Mouse (Mus musculus): ENCODE measurements around the gene Kif1bp. TPM values are rescaled to one million over a fixed set of nuclear protein-coding genes. Genes with fewer than 3 reads are reported as not detected.
"Not testable (repeated sequence)": the region's sequence is repeated elsewhere in the genome, so short reads cannot be mapped to it uniquely, and the experiment has no call there.

Kif1bp gene
- total RNA-seq (2022), result 10 to 100 TPM; 43.5 to 46.8 (median 44.8) TPM

DNA sequence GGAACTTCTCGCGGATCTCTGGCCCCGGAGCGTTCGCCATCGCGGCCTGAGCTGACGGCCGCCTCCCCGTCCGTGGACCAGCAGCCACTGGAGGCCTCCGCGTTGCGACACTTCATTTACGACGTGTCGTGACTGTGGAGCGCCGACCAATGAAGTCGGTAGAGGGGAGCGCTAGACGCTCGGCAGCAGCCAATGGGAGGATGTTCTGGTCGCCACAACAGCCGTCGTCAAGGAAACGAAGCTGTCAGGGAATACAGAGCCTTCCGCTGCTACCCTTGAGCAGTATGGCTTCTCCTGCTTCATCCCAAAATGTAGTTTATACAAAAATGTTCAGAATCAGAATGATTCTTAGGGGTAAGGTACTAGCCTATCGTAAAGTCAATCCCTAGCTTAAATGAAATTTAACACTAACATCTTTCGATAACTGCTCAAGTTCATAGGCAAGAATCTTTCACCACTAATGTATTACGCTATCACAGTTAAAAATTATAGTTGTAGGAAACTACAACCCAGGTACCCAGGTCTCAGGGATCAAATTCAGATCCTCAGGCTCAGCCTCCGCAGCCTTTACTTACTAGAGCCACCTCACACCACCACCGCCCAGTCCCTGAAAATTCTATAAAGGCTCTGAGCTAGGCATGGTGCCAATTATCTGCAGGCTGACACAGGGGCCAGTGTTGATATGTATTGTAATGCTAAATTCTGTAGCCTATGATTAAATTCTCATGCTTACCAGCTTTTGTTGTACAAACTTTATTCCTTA, at the start of gene Kif1bp:
Gene Kif1bp (minus strand): TSS at position 120 of the 763 bp plus-strand sequence.
- peak; percentile 98 for DNase-seq (ENCODE audit: low spot score)

DNA sequence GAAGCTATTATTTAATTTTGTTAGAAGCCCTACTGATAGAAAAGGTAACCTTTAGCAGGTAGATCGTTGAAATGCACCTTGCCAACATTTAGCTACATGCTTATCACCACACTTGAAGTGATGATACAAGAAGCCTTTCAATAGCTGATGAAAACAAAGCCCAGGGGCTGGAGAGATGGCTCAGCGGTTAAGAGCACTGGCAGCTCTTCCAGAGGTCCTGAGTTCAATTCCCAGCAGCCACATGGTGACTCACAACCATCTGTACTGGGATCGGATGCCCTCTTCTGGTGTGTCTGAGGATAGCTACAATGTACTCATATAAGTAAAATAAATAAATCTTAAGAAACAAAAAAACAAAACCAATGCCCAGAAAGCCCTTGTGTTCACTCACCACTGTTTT, 25.9 kb upstream of the Kif1bp start:
- no peak for DNase-seq (ENCODE audit: low spot score)

DNA sequence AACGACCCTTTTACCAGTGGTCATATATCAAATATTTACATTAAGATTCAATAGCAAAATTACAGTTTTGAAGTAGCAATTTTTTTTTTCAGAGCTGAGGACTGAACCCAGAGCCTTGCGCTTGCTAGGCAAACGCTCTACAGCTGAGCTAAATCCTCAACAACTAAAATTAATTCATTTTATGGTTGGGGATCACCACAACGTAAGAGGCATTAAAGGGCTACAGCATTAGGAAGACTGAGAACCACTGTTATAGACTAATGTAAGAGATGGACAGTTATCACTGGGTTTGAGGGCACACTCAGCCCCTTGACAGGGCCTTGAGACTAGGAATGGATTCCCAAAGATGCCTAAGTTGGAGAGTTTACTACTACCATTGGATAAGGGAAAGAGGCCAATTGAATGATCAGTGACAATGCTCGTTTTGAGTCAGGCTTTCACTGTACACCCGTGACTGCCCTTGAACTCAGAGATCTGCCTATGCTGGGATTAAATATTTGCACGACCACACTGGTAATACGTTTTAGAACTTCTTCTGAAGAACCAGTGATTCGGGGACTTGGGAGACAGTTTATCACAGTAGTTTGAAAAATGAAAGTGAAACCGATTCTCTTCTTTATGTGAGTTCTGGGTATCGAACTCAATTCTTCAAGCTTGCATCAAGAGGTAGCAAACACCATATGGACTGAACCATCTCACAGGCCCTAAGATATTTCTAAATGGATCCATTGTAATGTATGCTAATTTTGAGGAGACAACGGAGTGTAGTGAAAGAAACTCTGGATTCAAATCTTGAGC, 25.2 kb upstream of the Kif1bp start:
- DNase-seq (ENCODE audit: low spot score), result no peak

DNA sequence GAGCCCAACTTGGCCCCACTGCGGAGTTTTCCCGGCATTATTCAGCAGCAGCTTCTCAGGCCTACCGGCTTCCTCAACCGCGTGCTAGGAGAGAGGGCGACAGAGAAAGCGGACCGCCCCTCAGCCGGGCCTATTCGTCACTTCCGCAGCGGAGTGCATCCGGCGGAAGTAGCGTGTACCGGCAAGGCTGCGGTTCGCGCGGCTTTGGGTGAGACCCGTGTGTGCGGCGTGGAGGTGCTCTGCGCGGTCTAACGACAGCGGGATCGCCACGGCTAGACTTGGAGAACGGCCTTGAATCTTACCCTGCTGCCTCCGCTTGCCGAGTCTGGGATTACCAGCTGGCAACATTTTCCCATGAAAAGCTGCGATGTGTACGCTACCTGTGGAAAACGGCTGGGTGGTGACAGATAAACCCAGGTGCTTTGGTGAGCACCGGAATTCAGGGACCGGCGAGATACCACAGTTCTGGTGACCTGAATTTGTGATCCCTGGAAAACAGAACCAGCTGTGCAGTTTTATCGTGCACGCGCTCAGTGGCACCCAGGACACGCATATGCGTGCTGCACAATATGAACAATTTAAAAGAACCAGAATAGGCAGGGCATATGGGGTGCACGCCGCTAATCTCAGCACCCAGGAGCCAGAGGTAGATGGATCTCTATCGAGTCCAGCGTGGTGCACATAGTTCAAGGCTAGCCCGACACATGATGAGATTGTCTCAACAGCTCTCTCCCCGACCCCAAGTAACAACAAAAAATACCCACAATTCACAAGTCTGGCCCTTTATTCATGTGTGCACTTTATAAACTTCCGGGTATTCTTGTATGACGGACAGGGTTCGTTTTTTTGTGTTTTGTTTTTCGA, 24.2 kb upstream of the Kif1bp start, which contains the start of gene Ddx21:
Gene Ddx21 (minus strand): TSS at position 105 of the 864 bp plus-strand sequence.
- DNase-seq (ENCODE audit: low spot score), result peak; percentile 88

DNA sequence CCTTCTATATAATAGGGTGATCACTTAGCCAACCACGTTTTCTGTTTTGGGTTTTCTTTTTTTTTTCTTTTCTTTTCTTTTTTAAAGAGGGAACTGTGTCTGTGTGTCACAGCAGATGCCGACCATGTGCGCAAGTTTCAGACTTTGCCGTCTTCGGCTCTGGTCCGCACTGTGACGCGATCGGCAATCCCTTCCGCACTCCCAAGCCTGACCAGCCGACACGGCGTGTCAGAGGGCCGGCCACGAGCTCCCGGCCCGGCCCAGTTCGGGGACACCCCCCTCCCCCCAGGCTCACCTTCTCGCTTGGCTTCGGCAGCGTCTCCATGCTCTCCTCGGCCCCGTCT, 23.5 kb upstream of the Kif1bp start:
- DNase-seq (ENCODE audit: low spot score), result no peak

DNA sequence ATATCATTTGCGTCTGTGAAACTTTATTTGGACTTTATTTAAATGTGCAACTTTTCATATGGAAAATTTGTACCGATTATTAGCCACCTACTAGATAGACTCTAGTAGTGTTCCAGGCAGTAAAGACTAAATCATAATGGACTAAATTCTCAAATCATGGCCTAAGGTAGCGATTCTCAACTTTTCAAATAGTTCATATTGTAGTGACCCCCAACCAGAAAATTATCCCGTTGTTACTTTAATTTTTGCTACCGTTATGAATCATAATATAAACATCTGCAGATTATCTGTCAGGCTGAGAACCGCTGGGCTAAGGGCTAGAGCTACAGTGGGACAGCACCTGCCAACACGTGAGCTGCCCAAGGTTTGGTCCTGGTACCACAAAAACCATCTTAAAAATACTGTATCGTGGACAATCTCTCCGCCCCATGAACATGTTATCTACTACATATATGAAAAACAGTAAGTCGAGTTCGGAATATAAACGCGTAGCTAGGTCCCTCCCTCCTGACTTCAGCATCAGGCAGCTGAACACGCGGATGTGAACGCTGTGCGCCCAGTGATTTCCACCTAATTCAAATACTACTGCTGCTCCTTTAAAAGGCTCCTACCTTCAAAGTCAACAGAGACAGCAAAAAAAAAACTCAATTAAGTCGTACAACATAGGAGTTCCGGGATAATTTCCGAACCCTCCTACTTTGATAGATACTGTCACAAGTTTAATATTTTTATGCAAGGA, 23.0 kb upstream of the Kif1bp start:
- DNase-seq (ENCODE audit: low spot score), result no peak

DNA sequence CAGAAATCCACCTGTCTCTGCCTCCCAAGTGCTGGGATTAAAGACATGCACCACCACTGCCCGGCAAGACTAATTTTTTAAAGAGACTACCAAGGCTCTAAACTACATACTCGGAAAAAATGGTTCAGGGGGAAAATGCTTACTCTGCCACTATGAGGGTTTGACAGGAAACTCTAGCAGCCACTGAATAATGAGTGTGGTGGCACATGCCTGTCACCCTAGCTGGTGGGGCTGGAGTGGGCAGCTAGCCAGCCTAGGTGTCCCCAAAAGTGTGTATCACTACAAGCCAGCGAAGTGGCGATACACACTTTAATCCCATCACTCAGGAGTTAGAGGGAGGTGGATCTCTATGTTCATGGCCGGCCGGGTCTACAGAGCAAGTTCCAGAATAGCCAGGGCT, 21.8 kb upstream of the Kif1bp start:
- no peak for DNase-seq (ENCODE audit: low spot score)

DNA sequence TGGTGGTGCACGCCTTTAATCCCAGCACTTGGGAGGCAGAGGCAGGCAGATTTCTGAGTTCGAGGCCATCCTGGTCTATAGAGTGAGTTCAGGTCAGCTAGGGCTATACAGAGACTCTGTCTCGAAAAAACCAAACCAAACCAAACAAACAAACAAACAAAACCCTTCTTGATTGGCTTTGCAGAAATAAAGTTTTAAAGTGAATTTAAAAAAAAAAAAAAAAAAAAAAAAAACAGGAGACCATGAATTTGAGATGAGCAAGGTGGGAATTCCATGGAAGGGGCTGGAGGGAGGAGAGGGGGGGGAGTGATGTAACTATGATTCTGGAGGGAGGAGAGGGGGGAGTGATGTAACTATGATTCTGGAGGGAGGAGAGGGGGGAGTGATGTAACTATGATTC, 21.1 kb upstream of the Kif1bp start:
- not testable (repeated sequence) for DNase-seq (ENCODE audit: low spot score)

DNA sequence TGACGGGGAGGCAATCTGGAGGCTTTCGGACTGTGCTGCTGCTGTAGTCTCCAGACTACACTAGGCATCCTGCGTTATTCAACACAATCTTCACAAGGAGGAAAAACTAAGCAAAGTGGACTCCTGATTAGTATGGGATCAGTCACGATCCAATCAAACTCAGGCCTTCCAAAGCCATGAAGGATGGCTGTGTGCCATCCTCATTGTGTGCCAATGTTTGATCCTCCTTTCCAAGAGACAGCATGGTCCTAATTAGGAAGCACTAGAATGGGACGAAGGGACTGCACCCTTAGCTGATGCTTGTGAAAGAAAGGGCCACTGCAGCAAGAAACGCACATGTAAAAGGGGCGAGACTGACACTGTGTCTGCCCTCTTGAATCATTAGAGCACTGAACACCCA, 14.2 kb upstream of the Kif1bp start:
- no peak for DNase-seq (ENCODE audit: low spot score)

DNA sequence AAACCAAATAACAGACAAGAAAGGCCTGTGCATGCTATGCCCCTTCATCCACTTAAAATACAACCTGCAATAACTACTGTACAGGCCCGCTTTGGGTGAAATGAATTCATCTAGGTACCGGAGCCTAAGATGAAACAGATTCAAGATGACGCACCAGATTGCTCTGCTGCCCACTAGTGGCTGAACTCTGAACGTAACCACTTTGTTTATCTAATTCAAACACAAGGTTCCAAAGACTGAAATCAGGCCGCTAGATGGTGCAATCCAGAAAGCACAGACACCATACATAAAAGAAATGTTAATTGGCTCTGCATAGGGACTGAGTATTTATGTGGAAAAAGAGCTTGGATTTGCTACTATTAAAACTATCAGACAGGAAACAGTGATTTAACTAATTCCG, 11.9 kb upstream of the Kif1bp start:
- peak; percentile 92 for DNase-seq (ENCODE audit: low spot score)

DNA sequence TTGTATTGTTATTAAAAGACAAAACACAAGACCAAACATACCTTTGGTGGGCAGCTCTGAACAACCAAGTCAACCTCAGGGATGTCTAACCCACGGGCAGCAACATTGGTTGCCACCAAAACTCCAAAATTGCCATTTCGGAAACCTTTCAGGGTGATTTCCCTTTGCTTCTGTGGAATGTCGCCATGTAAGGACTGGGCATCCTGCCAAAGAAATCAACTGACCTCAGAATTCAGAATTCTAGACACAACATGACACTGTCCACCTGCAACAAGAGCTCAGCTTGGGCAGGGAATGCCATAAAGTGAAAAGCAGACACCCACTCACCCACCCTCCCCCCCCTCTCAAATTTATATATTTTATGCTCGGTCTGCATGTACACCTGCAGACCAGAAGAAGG, 10.4 kb upstream of the Kif1bp start:
- no peak for DNase-seq (ENCODE audit: low spot score)

DNA sequence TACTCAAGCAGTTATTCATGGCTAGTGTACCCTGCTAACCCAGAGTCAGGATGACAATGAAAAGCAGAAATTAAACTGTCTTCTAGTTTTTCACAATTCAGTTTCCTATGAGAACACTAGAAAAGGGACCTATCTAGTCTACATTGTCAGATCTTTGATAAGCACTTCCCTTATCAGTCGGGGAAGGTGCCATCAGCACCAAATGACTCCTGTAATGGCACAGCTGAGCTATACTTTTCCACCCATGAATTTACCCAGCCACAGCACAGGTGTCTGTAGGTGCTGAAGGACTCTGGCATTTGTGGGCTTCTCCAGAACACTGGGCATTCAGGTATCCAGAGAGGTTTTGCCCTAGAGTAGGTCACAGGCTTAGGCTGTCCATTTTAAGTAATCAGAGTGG, 5.0 kb upstream of the Kif1bp start:
- no peak for DNase-seq (ENCODE audit: low spot score)

DNA sequence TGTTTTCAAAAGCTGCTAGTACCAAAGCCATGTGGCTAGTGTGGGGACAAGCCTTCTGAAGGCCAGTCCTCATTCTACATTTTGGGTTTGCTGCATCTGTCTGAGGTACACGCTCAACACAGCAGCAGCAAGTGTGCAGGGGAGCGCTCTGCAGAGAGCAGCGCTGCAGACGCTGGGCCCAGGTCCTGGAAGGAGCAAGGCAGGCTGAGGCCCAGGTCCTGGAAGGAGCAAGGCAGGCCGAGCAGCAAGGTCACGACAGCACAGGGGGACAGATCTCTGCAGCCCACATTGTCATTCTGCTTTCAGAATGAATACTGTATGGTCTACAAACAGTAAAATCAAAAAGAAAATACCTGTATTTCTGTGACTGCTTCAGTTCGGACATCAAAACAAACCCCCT, 4.4 kb upstream of the Kif1bp start:
- DNase-seq (ENCODE audit: low spot score), result no peak

DNA sequence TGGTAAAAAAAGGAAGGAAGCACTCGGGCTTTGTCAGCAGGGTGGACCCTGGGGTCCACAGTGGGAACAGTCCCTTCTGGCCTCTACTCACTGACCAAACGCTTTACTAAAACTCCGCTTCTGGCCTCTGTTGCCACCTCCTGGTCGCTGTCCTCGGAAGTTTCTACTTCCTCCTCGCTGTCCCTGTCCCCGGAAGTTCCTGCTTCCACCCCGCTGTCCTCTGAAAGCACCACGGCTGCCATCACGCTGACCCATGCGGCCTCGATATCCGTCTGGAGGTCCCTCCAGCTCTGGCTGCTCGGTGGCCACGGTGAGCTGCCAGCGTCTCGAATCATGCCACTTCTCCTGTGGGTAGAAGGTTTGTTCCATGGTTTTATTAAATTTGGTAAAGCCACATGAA, 4.0 kb upstream of the Kif1bp start:
- peak; percentile 11 for DNase-seq (ENCODE audit: low spot score)

DNA sequence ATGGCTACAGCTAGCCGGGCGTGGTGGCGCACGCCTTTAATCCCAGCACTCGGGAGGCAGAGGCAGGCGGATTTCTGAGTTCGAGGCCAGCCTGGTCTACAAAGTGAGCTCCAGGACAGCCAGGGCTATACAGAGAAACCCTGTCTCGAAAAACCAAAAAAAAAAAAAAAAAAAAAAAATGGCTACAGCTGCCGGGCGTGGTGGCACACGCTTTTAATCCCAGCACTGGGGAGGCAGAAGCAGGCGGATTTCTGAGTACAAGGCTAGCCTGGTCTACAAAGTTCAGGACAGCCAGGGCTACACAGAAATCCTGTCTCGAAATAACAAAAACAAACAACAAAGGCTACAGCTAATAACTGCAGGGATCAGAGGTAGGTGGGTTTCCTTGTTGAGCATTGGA, 872 bp upstream of the Kif1bp start:
- not testable (repeated sequence) for DNase-seq (ENCODE audit: low spot score)

DNA sequence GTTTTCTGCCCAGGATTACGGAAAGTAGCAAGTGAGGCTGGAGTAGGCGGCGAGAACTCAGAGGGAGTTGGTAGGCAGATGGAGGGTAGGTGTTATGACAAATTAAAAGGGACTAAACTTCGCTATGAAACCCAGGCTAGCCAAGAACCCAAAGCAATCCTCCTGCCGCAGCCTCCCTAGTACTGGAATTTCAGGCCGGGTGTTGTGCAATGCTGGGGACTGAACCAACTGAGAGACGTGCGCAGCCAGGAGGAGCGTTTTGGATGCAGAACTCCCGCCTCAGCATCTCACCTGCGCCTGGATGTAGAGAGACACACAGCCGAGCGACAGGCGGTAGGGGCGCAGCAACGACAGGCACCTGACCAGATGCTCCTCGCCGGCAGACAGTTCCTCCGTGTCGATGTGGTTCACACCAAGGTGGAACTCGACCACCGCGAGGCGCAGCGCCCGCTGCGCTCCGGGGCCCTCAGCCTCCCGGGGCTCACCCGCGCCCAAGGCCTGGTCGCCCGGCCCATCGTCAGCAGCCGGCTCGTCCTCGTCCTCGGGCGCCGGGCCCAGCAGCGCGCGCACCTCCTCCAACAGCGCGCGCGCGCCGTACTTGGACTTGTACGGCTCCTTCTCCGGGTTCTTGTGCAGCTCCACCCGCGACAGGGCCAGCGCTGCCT, 452 bp downstream of the Kif1bp start:
- no peak for DNase-seq (ENCODE audit: low spot score)

DNA sequence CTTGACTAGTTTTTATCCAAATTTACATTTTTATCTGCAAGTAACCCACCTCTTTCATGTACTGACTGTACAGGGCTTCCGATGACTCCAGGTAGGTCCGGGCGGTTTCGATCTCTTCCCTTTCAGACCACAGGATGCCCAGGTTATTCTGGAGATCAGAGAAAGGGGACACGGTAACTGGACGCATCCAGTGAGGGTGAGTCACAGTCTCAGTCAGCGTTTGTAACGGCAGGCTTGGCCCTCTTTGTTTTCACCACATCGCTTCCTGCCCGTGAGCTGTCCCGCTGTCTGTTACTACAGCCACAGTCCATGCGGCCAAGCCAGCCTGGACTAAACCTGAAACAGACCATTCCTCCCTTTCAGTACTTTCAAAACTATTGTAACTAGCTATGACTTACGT, 3.3 kb downstream of the Kif1bp start:
- DNase-seq (ENCODE audit: low spot score), result no peak

DNA sequence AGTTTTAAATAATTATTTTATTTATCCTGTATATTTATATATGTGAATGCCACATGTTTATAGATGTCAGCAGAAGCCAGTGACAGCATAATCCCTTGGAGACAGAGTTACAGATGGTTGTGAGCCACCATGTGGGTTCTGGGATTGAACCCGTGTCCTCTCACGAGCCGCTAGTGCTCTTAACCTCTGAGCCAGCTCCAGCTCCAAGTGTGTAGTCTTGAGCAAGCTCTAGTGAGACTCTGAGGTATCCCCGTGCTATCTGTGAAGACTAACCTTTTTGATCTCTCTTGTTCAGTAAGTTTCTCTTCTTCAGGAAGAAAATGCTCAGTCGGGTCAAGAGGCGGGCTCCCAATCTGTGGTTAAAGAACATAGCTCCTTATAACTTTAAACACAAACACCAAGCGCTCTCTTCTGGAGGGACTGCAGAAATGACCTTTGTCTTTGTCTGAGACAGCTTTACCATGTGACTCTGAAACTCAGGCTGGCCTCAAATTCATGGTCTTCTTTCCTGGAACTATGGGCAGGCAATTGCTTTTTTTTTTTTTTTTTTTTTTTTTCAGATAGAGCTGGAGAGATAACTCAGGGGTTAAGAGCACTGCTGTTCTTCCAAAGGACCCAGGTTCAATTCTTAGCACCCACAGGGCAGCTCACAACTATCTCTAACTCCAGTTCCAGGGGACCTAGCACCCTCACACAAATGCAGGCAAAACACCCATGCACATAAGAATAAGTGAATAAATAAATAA, 8.0 kb downstream of the Kif1bp start:
- no peak for DNase-seq (ENCODE audit: low spot score)

DNA sequence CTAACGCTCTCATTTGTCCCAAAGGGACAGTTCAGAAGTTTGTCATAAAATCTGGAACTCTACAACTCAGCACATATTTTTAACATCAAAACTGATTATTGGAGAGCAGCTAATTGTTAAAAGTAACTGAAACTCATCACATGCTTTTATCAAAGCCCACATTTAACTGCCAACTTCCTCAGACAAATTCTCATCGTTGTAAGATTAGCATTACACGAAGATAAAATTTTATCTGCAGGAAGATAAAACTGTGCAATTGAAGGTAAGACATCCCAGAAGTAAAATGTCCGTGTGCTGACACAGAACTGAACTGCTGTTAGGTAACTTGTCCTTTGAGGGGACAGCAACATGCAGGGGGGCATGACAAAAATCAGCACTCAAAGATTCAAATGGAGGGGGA, 9.4 kb downstream of the Kif1bp start:
- no peak for DNase-seq (ENCODE audit: low spot score)

DNA sequence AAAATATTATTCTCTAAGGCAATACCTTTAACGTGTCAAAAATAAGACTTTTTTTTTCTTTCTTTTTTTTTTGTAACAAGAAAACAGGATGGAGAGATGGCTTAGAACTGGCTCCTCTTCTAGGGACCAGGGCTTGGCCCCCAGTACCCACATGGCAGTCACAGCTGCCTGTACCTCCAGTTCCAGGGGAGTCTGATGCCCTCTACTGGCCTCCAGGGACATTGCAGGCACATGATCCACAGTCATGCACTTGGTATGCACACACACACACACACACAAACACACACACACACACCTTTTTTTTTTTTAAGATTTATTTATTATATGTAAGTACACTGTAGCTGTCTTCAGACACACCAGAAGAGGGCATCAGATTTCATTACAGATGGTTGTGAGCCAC, 20.5 kb downstream of the Kif1bp start:
- DNase-seq (ENCODE audit: low spot score), result no peak

Data from heart, adult 8-10 months (tissue).